Mouse (Mus musculus) cerebellum, adult 2 months (tissue): ENCODE data around the gene Gpld1.

Experiments
- CTCF ChIP-seq: fragments of 200-500 bp; IDR thresholded peaks from 2 replicates; pipeline ENCODE4 v1.5.1; 2011; ENCODE audit warnings: low read depth, mild to moderate bottlenecking, control low read depth, low read length, moderate library complexity, borderline replicate concordance; ENCODE audit not compliant: insufficient read depth
- POLR2A ChIP-seq: fragments of 200-500 bp; IDR thresholded peaks from 2 replicates; pipeline ENCODE4 v1.6.1; 2011; ENCODE audit warnings: low read length, control low read depth, borderline replicate concordance; ENCODE audit not compliant: insufficient read depth

DNA sequence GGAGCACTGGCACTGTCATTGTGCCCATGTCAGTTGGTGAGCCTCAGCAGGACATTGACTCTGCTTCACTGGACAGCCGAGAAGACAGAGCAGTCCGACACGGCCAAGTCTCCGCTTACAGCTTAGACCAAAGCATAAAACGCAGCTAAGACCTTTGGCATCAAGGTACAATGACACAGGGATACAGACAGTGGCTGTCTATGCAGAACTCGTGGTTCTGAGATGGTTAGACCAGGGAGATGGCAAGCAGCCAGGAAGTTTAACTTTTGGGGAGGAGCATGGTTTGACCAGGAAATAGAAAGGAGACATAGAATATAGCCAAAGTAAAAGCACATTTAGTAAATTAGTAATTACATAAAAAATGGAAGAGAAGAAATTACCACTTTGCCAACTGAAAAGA, 46.1 kb downstream of the Gpld1 start:
- TF ChIP-seq POLR2A: no peak
- TF ChIP-seq CTCF: no peak
